Mouse (Mus musculus): ENCODE data around the gene Extl1.

- no peak for TF ChIP-seq TAL1 (IDR thresholded peaks at IDR 0.05; ENCODE audit: low read length)
- TF ChIP-seq GATA1 (IDR thresholded peaks at IDR 0.05; ENCODE audit: low read length): no peak
These were observed 33.0 kb upstream of the Extl1 start for GRCm38 (mm10) chr4:134416602-134417001.
